Mouse (Mus musculus) kidney, postnatal 0 days (tissue): ENCODE data around the gene Dip2b. TPM values are rescaled to one million over a fixed set of nuclear protein-coding genes. Genes with fewer than 3 reads are reported as not detected.
"Not testable (repeated sequence)": the region's sequence is repeated elsewhere in the genome, so short reads cannot be mapped to it uniquely, and the experiment has no call there.

Experiments used
- ATAC-seq: fragments of 200-750 bp; cut with Nextera tagmentation; replicated peaks from 2 replicates; pipeline ENCODE4 v1.8.0; 2017; ENCODE audit warnings: low read depth, moderate number of reproducible peaks, moderate TSS enrichment, moderate library complexity; ENCODE audit not compliant: low FRiP score
- DNase-seq: peaks from one replicate; pipeline ENCODE4 v3.0.0-alpha.2; 2016; ENCODE audit warnings: low spot score
- H3K27ac ChIP-seq: fragments of 300-500 bp; sonication (generic); 2 replicates; pipeline ENCODE4 v1.5.1; 2014; ENCODE audit warnings: mild to moderate bottlenecking
- H3K27me3 ChIP-seq: fragments of 300-500 bp; sonication (generic); 2 replicates; pipeline ENCODE4 v1.6.1; 2014; ENCODE audit warnings: low read length, mixed read lengths; ENCODE audit not compliant: insufficient read depth
- H3K36me3 ChIP-seq: fragments of 300-500 bp; sonication (generic); 2 replicates; pipeline ENCODE4 v1.6.1; 2014; ENCODE audit warnings: low read length, mixed read lengths; ENCODE audit not compliant: insufficient read depth
- H3K4me1 ChIP-seq: fragments of 300-500 bp; sonication (generic); replicated peaks from 2 replicates; pipeline ENCODE4 v1.6.1; 2014; ENCODE audit warnings: antibody characterized with exemption, low read length, mixed read lengths; ENCODE audit not compliant: insufficient read depth
- H3K4me2 ChIP-seq: fragments of 300-500 bp; sonication (generic); 2 replicates; pipeline ENCODE4 v1.6.1; 2014; ENCODE audit warnings: mild to moderate bottlenecking, low read length, moderate library complexity, mixed read lengths
- H3K4me3 ChIP-seq: fragments of 300-500 bp; sonication (generic); replicated peaks from 2 replicates; pipeline ENCODE4 v1.5.1; 2014; ENCODE audit warnings: low read depth, low read length
- H3K9ac ChIP-seq: fragments of 300-500 bp; sonication (generic); 2 replicates; pipeline ENCODE4 v1.6.1; 2014; ENCODE audit warnings: low read depth, low read length
- H3K9me3 ChIP-seq: fragments of 300-500 bp; sonication (generic); replicated peaks from 2 replicates; pipeline ENCODE4 v1.6.1; 2016; ENCODE audit warnings: low read length, inconsistent platforms, mixed read lengths
- CTCF ChIP-seq: IDR thresholded peaks from 2 replicates; pipeline ENCODE4 v1.5.1; 2016; ENCODE audit warnings: antibody characterized with exemption, low read depth, mild to moderate bottlenecking, moderate library complexity
- WGBS: fragments of 180-500 bp; shearing (Covaris S2); extraction: QIAGEN DNeasy Blood & Tissue Kit; methylation state at CpG from one replicate; pipeline ENCODE4 v1.1.7; 2014; 5-methylcytosine and 5-hydroxymethylcytosine counted together
- polyA plus RNA-seq: library from polyadenylated mRNA; unstranded; fragments of >200 nt; fragmentation: Nextera tagmentation; extraction: Ambion mirVana; gene quantifications from 2 replicates; pipeline ENCODE4 v1.2.1, GENCODE M21; 2015

Dip2b gene
- polyA plus RNA-seq, 1 experiment from 2014 or later: 4.9 TPM

GRCm38 (mm10) chr15:100258646-100259425 is 220.4 kb downstream of the Dip2b start:
- H3K9me3 ChIP-seq: no peaks in the 10 kb centered on the region
- H3K9ac ChIP-seq: no peak overlapping the region
- no peak overlapping the region for H3K4me2 ChIP-seq
- no peak overlapping the region for H3K4me3 ChIP-seq
- TF ChIP-seq CTCF: no peak
- DNase-seq: no peak
- ATAC-seq: no peak
- no peak overlapping the region for H3K27ac ChIP-seq
- 94% methylated on average over 7 of the region's 7 CpGs for WGBS
- no peaks in the 10 kb centered on the region for H3K27me3 ChIP-seq
- no peaks in the 10 kb centered on the region for H3K4me1 ChIP-seq
- H3K36me3 ChIP-seq: peaks cover 50% of the 10 kb centered on the region

- ATAC-seq, H3K9me3 ChIP-seq, DNase-seq, H3K4me3 ChIP-seq, H3K9ac ChIP-seq, H3K4me2 ChIP-seq, H3K4me1 ChIP-seq, H3K27me3 ChIP-seq, H3K27ac ChIP-seq: not testable (repeated sequence)
- peaks cover 35% of the 10 kb centered on the region for H3K36me3 ChIP-seq
- whole genome bisulfite sequencing: 87% methylated on average over 6 of the region's 7 CpGs
Measured at GRCm38 (mm10) chr15:100260351-100260750, 221.9 kb downstream of the Dip2b start.

- no peak overlapping the region for H3K9ac ChIP-seq
- no peak for ATAC-seq
- no peak overlapping the region for H3K27ac ChIP-seq
- peaks cover 12% of the 10 kb centered on the region for H3K36me3 ChIP-seq
- peak; percentile 67 for TF ChIP-seq CTCF
- no peaks in the 10 kb centered on the region for H3K27me3 ChIP-seq
- peak; percentile 72 for DNase-seq
- WGBS: 28% methylated on average over 4 of the region's 4 CpGs
- H3K4me3 ChIP-seq: no peak overlapping the region
- no peaks in the 10 kb centered on the region for H3K4me1 ChIP-seq
- H3K9me3 ChIP-seq: no peaks in the 10 kb centered on the region
- no peak overlapping the region for H3K4me2 ChIP-seq
Measured at GRCm38 (mm10) chr15:100263246-100263905, 224.9 kb downstream of the Dip2b start.

- H3K36me3 ChIP-seq: peaks cover 4% of the 10 kb centered on the region; the same call in 1 of the 2 replicates
- ATAC-seq (no peak), DNase-seq (no peak)
- no peak overlapping the region for H3K4me2 ChIP-seq
- H3K4me3 ChIP-seq: no peak overlapping the region
- no peak overlapping the region for H3K9ac ChIP-seq
- 77% methylated on average over 4 of the region's 5 CpGs for WGBS
- no peaks in the 10 kb centered on the region for H3K27me3 ChIP-seq
- H3K9me3 ChIP-seq: no peaks in the 10 kb centered on the region
- no peaks in the 10 kb centered on the region for H3K4me1 ChIP-seq
- TF ChIP-seq CTCF: no peak
- H3K27ac ChIP-seq: no peak overlapping the region
Measured at GRCm38 (mm10) chr15:100265586-100266325, 227.3 kb downstream of the Dip2b start.

- H3K4me1 ChIP-seq: no peaks in the 10 kb centered on the region
- no peak overlapping the region for H3K27ac ChIP-seq
- WGBS: 72% methylated on average over 2 of the region's 2 CpGs
- H3K36me3 ChIP-seq: no peaks in the 10 kb centered on the region
- no peak overlapping the region for H3K4me3 ChIP-seq
- ATAC-seq (no peak), DNase-seq (no peak)
- H3K9me3 ChIP-seq: no peaks in the 10 kb centered on the region
- no peak overlapping the region for H3K9ac ChIP-seq
- no peak overlapping the region for H3K4me2 ChIP-seq
- H3K27me3 ChIP-seq: no peaks in the 10 kb centered on the region
- TF ChIP-seq CTCF: no peak
Measured at GRCm38 (mm10) chr15:100268916-100269315, 230.5 kb downstream of the Dip2b start.

Other genes with a start within 250 kb of the Dip2b start
- 42.8 and 51.6 TPM in 2 replicates for gene Lima1, start 163.2 kb upstream of the Dip2b start, polyA plus RNA-seq
- gene Fam186a, start 71.6 kb upstream of the Dip2b start, polyA plus RNA-seq: 0.03 TPM in 1 of 2 replicates, not detected in the other
- 35.4 and 36.0 TPM in 2 replicates for gene Larp4, start 68.6 kb upstream of the Dip2b start, polyA plus RNA-seq
- 30.2 and 33.9 TPM in 2 replicates for gene Atf1, start 189.2 kb downstream of the Dip2b start, polyA plus RNA-seq
- not detected in 2 replicates for gene Tmprss12, start 242.2 kb downstream of the Dip2b start, polyA plus RNA-seq